Mouse (Mus musculus): Measurements from ENCODE around the gene Pgf. TPM values are rescaled to one million over a fixed set of nuclear protein-coding genes. Genes with fewer than 3 reads are reported as not detected.
"Not testable (repeated sequence)": the region's sequence is repeated elsewhere in the genome, so short reads cannot be mapped to it uniquely, and the experiment has no call there.

The Pgf gene
- polyA plus RNA-seq, 1 experiment from 2014 or later: 7.2 TPM

DNA sequence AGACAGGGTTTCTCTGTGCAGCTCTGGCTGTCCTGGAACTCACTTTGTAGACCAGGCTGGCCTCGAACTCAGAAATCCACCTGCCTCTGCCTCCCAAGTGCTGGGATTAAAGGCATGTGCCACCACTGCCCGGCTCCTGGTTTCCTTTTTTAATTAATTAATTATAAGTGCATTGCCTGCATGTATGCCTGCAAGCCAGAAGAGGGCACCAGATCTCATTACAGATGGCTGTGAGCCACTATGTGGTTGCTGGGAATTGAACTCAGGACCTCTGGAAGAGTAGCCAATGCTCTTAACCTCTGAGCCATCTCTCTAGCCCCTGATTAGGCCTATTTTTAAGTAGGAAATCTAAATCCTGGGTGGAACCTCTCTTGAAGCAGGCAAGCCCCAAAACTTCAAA lies 33.3 kb downstream of the Pgf start:
- ATAC-seq; H3K36me3 ChIP-seq (ENCODE audit: control insufficient read depth, insufficient read depth, low read length); H3K27me3 ChIP-seq (replicated peaks; ENCODE audit: control insufficient read depth, insufficient read depth, low read length); H3K4me2 ChIP-seq (ENCODE audit: low read length); H3K27ac ChIP-seq (ENCODE audit: low read depth, low read length); DNase-seq (ENCODE audit: low spot score); H3K9me3 ChIP-seq (replicated peaks; ENCODE audit: control insufficient read depth, low read length); H3K9ac ChIP-seq (ENCODE audit: low read length); H3K4me1 ChIP-seq (ENCODE audit: control insufficient read depth, insufficient read depth, low read length); H3K4me3 ChIP-seq (ENCODE audit: low read depth, low read length): not testable (repeated sequence)
- 57% methylated on average over 2 of the region's 2 CpGs for WGBS

DNA sequence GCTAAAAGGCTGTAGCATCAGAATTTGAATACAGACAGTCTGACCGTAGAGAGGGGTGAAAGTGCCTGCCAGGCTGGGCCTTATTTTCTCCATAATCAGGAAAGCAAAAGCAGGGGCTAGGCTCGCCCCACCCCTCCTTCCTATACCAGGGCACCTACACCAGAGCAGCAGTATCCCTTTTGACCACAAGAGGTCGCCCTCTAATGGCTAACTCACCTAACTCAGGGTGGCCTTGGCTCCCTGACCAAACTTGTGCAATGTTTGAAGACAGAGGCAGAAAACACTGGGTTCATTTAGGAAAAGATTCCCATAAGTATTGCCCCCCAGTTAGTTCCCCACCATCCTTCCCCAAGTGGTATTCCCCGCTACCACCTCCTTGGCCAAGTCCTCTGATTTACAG lies 34.8 kb downstream of the Pgf start:
- H3K4me1 ChIP-seq (ENCODE audit: control insufficient read depth, insufficient read depth, low read length): no peaks in the 10 kb centered on the region
- no peaks in the 10 kb centered on the region for H3K9me3 ChIP-seq (replicated peaks; ENCODE audit: control insufficient read depth, low read length)
- ATAC-seq (peak; percentile 68), DNase-seq (ENCODE audit: low spot score) (peak; percentile 86)
- no peak overlapping the region for H3K4me2 ChIP-seq (ENCODE audit: low read length)
- H3K27ac ChIP-seq (ENCODE audit: low read depth, low read length): no peak overlapping the region
- no peaks in the 10 kb centered on the region for H3K27me3 ChIP-seq (replicated peaks; ENCODE audit: control insufficient read depth, insufficient read depth, low read length)
- 0 out of 2 replicates have a peak, but pooled peaks cover 5% of the 10 kb centered on the region for H3K36me3 ChIP-seq (ENCODE audit: control insufficient read depth, insufficient read depth, low read length)
- H3K9ac ChIP-seq (ENCODE audit: low read length): no peak overlapping the region
- 15% methylated on average over 4 of the region's 4 CpGs for WGBS
- H3K4me3 ChIP-seq (ENCODE audit: low read depth, low read length): no peak overlapping the region

DNA sequence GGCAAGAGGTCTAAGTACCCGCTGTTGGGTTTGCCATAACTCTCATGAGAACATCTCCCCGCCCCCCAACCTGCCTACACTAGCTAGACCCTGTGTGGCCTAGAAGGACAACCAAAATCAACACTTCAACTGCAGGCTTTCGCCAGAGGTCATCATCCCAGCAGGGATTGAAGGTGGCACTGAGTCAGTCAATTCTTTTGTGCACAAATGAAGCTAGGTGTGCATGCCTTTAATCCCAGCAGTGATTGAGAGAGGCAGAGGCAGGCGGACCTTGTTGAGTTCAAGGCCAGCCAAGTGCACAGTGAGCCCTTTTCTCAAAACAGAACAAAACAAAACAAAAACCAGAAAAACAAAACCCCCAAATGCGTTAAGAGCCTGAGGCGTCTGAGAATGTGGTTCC lies 36.5 kb downstream of the Pgf start:
- Histone ChIP-seq H3K9ac (ENCODE audit: low read length) (no peak overlapping the region), H3K27me3 (replicated peaks; ENCODE audit: control insufficient read depth, insufficient read depth, low read length) (no peaks in the 10 kb centered on the region), H3K4me2 (ENCODE audit: low read length) (no peak overlapping the region), H3K4me3 (ENCODE audit: low read depth, low read length) (no peak overlapping the region), H3K27ac (ENCODE audit: low read depth, low read length) (no peak overlapping the region), H3K4me1 (ENCODE audit: control insufficient read depth, insufficient read depth, low read length) (no peaks in the 10 kb centered on the region), H3K9me3 (replicated peaks; ENCODE audit: control insufficient read depth, low read length) (no peaks in the 10 kb centered on the region), H3K36me3 (ENCODE audit: control insufficient read depth, insufficient read depth, low read length) (0 out of 2 replicates have a peak, but pooled peaks cover 11% of the 10 kb centered on the region)
- ATAC-seq (no peak), DNase-seq (ENCODE audit: low spot score) (no peak)
- WGBS: 75% methylated on average over 6 of the region's 6 CpGs

DNA sequence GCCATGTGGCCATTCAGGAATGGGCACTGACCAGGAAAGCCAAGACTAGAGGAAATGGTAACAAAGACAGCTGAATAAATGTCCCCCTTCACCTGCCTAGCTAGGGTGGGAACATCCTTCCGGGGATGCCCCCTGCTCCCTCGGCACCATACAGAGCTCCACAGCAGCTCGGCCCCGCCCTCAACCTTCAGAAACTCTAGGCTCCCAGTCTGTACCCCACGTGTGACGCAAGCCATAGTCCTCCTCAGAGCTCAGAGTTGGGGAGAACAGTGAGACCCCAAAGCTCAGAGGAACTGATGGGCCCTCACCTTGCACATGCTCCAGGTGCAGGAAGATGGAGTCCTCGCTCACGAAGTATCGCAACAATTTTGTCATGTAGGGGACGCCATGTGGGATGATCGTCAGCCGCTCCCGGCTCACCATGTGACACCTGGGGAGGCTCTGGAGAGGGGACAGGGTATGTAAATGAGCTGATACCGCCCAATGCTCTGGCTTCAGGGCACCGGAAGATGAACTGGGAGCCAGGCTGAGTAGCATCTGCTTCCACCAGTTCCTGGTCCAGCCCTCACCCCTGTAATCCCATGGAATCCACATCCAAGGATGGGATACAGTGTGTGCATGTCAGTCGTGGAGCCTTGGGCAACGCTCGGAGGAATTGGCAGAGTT lies 37.4 kb downstream of the Pgf start:
- Histone ChIP-seq H3K27me3 (replicated peaks; ENCODE audit: control insufficient read depth, insufficient read depth, low read length) (no peaks in the 10 kb centered on the region), H3K27ac (ENCODE audit: low read depth, low read length) (no peak overlapping the region), H3K4me3 (ENCODE audit: low read depth, low read length) (no peak overlapping the region), H3K36me3 (ENCODE audit: control insufficient read depth, insufficient read depth, low read length) (peaks cover 19% of the 10 kb centered on the region), H3K4me1 (ENCODE audit: control insufficient read depth, insufficient read depth, low read length) (no peaks in the 10 kb centered on the region), H3K4me2 (ENCODE audit: low read length) (no peak overlapping the region), H3K9ac (ENCODE audit: low read length) (no peak overlapping the region), H3K9me3 (replicated peaks; ENCODE audit: control insufficient read depth, low read length) (no peaks in the 10 kb centered on the region)
- no peak for ATAC-seq
- WGBS: 57% methylated on average over 18 of the region's 18 CpGs
- no peak for DNase-seq (ENCODE audit: low spot score)

DNA sequence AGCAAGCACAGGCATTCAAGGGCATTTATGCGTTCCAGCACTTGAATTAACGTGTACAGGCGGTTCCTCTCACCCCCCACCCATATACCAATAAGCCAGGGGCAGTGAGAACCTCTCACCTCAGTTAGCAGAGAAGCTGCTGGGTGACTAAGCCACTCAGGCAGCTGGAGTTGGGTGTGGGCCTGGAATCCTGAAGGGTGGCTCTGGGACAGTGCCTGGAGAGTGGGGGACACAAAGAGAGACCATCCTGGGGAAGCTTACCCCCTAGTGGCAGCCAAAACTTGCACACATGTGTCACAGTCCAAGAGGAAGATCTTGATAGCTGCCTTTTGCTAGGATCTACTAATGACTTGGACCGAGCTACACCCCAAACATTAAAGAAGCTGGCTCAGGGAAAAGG lies 41.0 kb downstream of the Pgf start:
- Histone ChIP-seq H3K36me3 (ENCODE audit: control insufficient read depth, insufficient read depth, low read length) (peaks cover 49% of the 10 kb centered on the region), H3K4me1 (ENCODE audit: control insufficient read depth, insufficient read depth, low read length) (no peaks in the 10 kb centered on the region), H3K4me3 (ENCODE audit: low read depth, low read length) (no peak overlapping the region), H3K9me3 (replicated peaks; ENCODE audit: control insufficient read depth, low read length) (no peaks in the 10 kb centered on the region), H3K9ac (ENCODE audit: low read length) (no peak overlapping the region), H3K27me3 (replicated peaks; ENCODE audit: control insufficient read depth, insufficient read depth, low read length) (no peaks in the 10 kb centered on the region), H3K4me2 (ENCODE audit: low read length) (no peak overlapping the region), H3K27ac (ENCODE audit: low read depth, low read length) (no peak overlapping the region)
- DNase-seq (ENCODE audit: low spot score): no peak
- ATAC-seq: no peak
- 74% methylated on average over 4 of the region's 4 CpGs for WGBS

DNA sequence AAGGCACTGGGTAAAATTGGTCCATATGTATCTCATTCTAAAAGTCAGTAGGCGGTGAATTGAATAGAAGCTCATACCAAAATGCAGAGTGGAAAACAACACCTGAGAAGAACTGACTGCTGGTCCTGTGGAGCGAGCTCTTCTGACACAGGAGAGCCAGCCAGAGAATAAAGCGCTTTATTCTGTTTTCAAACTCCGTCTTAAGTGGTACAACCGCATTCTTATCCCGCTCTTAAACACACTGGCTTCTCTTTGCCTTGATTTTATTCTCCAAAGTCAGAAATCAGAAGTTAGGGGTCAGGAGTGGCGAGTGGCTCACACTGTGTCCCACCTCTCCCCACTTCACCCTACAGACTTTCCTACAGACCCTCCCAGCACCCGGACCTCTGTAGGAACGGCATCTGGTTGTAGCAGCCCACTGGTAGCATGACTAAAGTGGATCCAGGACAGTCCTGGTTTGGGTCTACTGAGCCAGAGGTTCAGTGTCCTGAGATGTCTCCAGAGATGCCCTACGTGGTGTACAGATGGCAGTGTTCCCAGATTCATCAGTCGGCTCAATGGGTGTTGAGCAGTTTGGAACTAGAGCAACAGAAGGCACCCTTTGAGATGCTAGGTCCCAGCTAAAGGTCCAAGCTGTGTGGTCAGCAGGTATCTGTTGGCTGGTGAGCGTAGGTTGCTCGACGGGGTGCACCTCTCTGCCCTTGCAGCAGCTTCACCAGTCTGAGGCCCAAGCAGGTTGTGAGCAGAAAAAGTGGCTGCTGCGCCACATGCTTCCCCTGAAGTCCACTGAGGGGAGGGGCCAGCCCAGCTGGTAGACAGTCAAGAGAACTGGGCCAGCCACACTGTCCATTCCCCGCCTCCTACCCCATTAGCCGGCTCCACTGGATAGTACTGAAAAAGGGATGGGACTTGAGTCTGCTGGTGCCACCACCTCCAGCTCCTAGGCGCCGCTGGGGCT lies 41.8 kb downstream of the Pgf start:
- 81% methylated on average over 19 of the region's 19 CpGs for WGBS
- Histone ChIP-seq H3K4me3 (ENCODE audit: low read depth, low read length) (no peak overlapping the region), H3K27me3 (replicated peaks; ENCODE audit: control insufficient read depth, insufficient read depth, low read length) (no peaks in the 10 kb centered on the region), H3K4me1 (ENCODE audit: control insufficient read depth, insufficient read depth, low read length) (no peaks in the 10 kb centered on the region), H3K9me3 (replicated peaks; ENCODE audit: control insufficient read depth, low read length) (no peaks in the 10 kb centered on the region), H3K27ac (ENCODE audit: low read depth, low read length) (no peak overlapping the region), H3K36me3 (ENCODE audit: control insufficient read depth, insufficient read depth, low read length) (peaks cover 57% of the 10 kb centered on the region), H3K9ac (ENCODE audit: low read length) (no peak overlapping the region), H3K4me2 (ENCODE audit: low read length) (no peak overlapping the region)
- ATAC-seq (0 out of 2 replicates have a peak, but pooled peaks have one; percentile 32), DNase-seq (ENCODE audit: low spot score) (no peak)

DNA sequence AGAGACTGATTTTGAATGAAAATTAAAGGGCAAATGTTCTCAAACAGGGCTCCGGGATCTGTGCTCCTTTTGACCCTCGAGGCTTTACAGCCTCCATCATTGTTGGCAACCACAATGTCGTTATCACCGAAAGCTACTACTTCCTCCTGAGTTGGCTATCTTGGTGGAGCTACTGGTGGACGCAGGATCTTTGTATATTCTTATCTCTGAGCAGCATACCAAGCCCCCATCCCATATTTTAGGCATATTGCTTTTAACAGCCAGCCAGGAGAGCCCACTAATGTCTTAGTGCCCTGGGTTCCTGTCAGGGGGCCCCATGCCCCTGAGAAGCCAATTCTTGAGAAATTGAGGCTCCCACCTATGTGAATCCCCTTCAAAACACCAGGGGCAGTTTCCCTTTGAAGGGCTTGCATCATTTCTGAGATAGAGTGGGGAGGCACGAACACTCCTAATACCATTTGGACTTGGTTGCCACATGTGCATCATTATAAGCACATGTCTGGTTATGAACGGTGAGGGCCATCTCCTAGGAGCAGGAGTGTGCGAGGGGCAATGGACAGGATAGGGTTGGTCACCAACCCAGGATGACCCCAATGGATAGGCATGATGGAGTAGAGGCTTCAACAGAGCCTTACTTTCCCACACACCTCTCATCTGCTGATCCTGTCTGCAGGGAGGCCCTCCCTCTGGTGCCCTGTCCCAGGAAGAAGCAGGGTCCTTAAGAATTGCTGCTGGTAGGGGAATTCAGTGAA lies 43.4 kb downstream of the Pgf start:
- Histone ChIP-seq H3K4me2 (ENCODE audit: low read length) (no peak overlapping the region), H3K4me1 (ENCODE audit: control insufficient read depth, insufficient read depth, low read length) (no peaks in the 10 kb centered on the region), H3K4me3 (ENCODE audit: low read depth, low read length) (no peak overlapping the region), H3K27me3 (replicated peaks; ENCODE audit: control insufficient read depth, insufficient read depth, low read length) (no peaks in the 10 kb centered on the region), H3K9me3 (replicated peaks; ENCODE audit: control insufficient read depth, low read length) (no peaks in the 10 kb centered on the region), H3K27ac (ENCODE audit: low read depth, low read length) (no peak overlapping the region), H3K36me3 (ENCODE audit: control insufficient read depth, insufficient read depth, low read length) (peaks cover 73% of the 10 kb centered on the region), H3K9ac (ENCODE audit: low read length) (no peak overlapping the region)
- ATAC-seq (no peak), DNase-seq (ENCODE audit: low spot score) (no peak)
- 91% methylated on average over 8 of the region's 8 CpGs for WGBS

DNA sequence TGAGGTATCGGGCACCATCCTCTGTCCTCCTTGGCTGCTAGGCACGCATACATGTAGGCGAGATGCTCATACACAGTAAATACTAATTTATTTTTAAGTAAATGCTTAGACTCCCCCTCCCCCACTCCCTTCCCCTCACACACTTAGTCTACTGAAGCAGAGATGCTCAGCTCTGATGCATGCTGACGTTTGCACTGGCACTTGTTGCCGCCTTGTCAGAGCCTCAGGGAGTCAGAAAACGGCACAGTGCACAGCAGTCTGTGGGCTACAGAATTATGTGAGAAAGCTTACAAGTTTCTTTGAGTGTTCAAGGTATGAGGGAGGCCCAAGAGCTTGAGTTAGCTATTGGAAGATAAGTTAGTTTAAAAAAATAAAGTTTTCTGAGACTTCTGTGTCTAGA lies 46.2 kb downstream of the Pgf start:
- 91% methylated on average over 6 of the region's 6 CpGs for WGBS
- H3K27me3 ChIP-seq (replicated peaks; ENCODE audit: control insufficient read depth, insufficient read depth, low read length): no peaks in the 10 kb centered on the region
- ATAC-seq (no peak), DNase-seq (ENCODE audit: low spot score) (no peak)
- no peak overlapping the region for H3K4me2 ChIP-seq (ENCODE audit: low read length)
- no peaks in the 10 kb centered on the region for H3K4me1 ChIP-seq (ENCODE audit: control insufficient read depth, insufficient read depth, low read length)
- H3K36me3 ChIP-seq (ENCODE audit: control insufficient read depth, insufficient read depth, low read length): peaks cover 82% of the 10 kb centered on the region
- no peak overlapping the region for H3K9ac ChIP-seq (ENCODE audit: low read length)
- no peaks in the 10 kb centered on the region for H3K9me3 ChIP-seq (replicated peaks; ENCODE audit: control insufficient read depth, low read length)
- H3K4me3 ChIP-seq (ENCODE audit: low read depth, low read length): no peak overlapping the region
- no peak overlapping the region for H3K27ac ChIP-seq (ENCODE audit: low read depth, low read length)

Measured in forebrain, embryonic 14.5 days (tissue).